Mouse (Mus musculus) midbrain, postnatal 0 days (tissue): Measurements from ENCODE around the gene Snta1. TPM values are rescaled to one million over a fixed set of nuclear protein-coding genes. Genes with fewer than 3 reads are reported as not detected.

ENCODE experiments used
- ATAC-seq: fragments of 200-750 bp; cut with Nextera tagmentation; 2 replicates; pipeline ENCODE4 v1.8.0; 2017; ENCODE audit warnings: moderate number of reproducible peaks, mild to moderate bottlenecking, moderate TSS enrichment, moderate library complexity; ENCODE audit not compliant: low FRiP score
- DNase-seq: peaks from one replicate; pipeline ENCODE4 v3.0.0-alpha.2; 2015; ENCODE audit warnings: low spot score
- H3K27ac ChIP-seq: fragments of 300-500 bp; sonication (generic); 2 replicates; pipeline ENCODE4 v1.5.1; 2014; ENCODE audit warnings: low read depth, mild to moderate bottlenecking, low read length, mixed read lengths
- H3K27me3 ChIP-seq: fragments of 300-500 bp; sonication (generic); 2 replicates; pipeline ENCODE4 v1.6.1; 2014; ENCODE audit warnings: low read length, control low read depth, mixed read lengths; ENCODE audit not compliant: insufficient read depth
- H3K36me3 ChIP-seq: fragments of 300-500 bp; sonication (generic); 2 replicates; pipeline ENCODE4 v1.6.1; 2014; ENCODE audit warnings: low read length, control low read depth, mixed read lengths; ENCODE audit not compliant: insufficient read depth
- H3K4me1 ChIP-seq: fragments of 300-500 bp; sonication (generic); 2 replicates; pipeline ENCODE4 v1.6.1; 2014; ENCODE audit warnings: mild to moderate bottlenecking, control low read depth, antibody characterized with exemption, low read length, mixed read lengths; ENCODE audit not compliant: insufficient read depth
- H3K4me2 ChIP-seq: fragments of 300-500 bp; sonication (generic); 2 replicates; pipeline ENCODE4 v1.6.1; 2014; ENCODE audit warnings: low read depth, mild to moderate bottlenecking, low read length, mixed read lengths; ENCODE audit not compliant: poor library complexity, severe bottlenecking
- H3K4me3 ChIP-seq: fragments of 300-500 bp; sonication (generic); 2 replicates; pipeline ENCODE4 v1.5.1; 2014; ENCODE audit warnings: low read depth, mild to moderate bottlenecking, low read length, moderate library complexity
- H3K9ac ChIP-seq: fragments of 300-500 bp; sonication (generic); replicated peaks from 2 replicates; pipeline ENCODE4 v1.6.1; 2014; ENCODE audit warnings: mild to moderate bottlenecking, low read length, moderate library complexity, mixed read lengths; ENCODE audit not compliant: poor library complexity, severe bottlenecking
- H3K9me3 ChIP-seq: fragments of 300-500 bp; sonication (generic); 2 replicates; pipeline ENCODE4 v1.6.1; 2016; ENCODE audit warnings: low read length, control low read depth
- CTCF ChIP-seq: IDR thresholded peaks from 2 replicates; pipeline ENCODE4 v1.5.1; 2016; ENCODE audit warnings: antibody characterized with exemption, mild to moderate bottlenecking
- WGBS: fragments of 180-500 bp; shearing (Covaris S2); extraction: QIAGEN DNeasy Blood & Tissue Kit; methylation state at CpG from one replicate; pipeline ENCODE4 v1.1.7; 2014; 5-methylcytosine and 5-hydroxymethylcytosine counted together
- polyA plus RNA-seq: library from polyadenylated mRNA; unstranded; fragments of >200 nt; fragmentation: Nextera tagmentation; extraction: Ambion mirVana; gene quantifications from 2 replicates; pipeline ENCODE4 v1.2.1, GENCODE M21; 2015
- total RNA-seq: library from RNA; depleted of rRNA; stranded (reverse); fragments of >200 nt; gene quantifications from 2 replicates; pipeline ENCODE4 v1.2.3, GENCODE M21; 2014

The Snta1 gene
- total and polyA plus RNA-seq, 2 experiments from 2014 or later: 15.8 to 32.0 TPM

- no peak overlapping the region for H3K4me2 ChIP-seq
- no peak overlapping the region for H3K27ac ChIP-seq
- H3K4me3 ChIP-seq: no peak overlapping the region
- DNase-seq: no peak
- no peaks in the 10 kb centered on the region for H3K27me3 ChIP-seq
- no peak for ATAC-seq
- 59% methylated on average over 9 of the region's 9 CpGs for WGBS
- TF ChIP-seq CTCF: peak; percentile 11; the same call in 1 of the 2 replicates
- no peaks in the 10 kb centered on the region for H3K4me1 ChIP-seq
- no peaks in the 10 kb centered on the region for H3K9me3 ChIP-seq
- H3K9ac ChIP-seq: no peak overlapping the region
- no peaks in the 10 kb centered on the region for H3K36me3 ChIP-seq
These were observed 12.0 kb upstream of the Snta1 start for GRCm38 (mm10) chr2:154419631-154420515.

GRCm38 (mm10) chr2:154418001-154418400 lies 10.1 kb upstream of the Snta1 start:
- no peak for ATAC-seq
- no peak overlapping the region for H3K4me3 ChIP-seq

DNA sequence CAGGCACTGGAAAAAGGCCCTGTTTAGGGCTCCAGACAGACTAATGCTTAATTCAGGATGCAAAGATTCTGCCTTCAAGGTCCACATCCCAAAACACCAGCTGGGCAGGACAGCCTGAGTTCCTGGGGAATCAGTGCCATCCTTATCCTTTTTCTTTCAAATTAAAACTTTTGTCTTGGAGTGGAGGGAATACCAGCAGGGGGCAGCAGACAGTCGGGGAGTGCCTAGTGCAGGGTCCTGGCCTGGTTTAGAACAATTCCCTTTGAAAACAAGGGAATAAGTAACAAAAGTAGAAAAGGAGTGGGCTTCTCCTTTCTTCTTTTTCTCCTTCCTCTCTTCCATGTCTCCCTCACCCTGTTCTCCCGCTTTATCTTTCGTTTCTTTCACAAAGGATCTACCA lies 9.2 kb upstream of the Snta1 start:
- DNase-seq (peak; percentile 78), ATAC-seq (no peak)
- Histone ChIP-seq H3K9me3 (no peaks in the 10 kb centered on the region), H3K4me2 (no peak overlapping the region), H3K4me3 (no peak overlapping the region), H3K27me3 (no peaks in the 10 kb centered on the region), H3K4me1 (no peaks in the 10 kb centered on the region), H3K36me3 (no peaks in the 10 kb centered on the region), H3K9ac (no peak overlapping the region), H3K27ac (no peak overlapping the region)
- 4% methylated on average over 3 of the region's 3 CpGs for WGBS
- peak; percentile 86 for TF ChIP-seq CTCF

More at GRCm38 (mm10) chr2:154418001-154418400, 10.1 kb upstream of the Snta1 start:
- Histone ChIP-seq H3K4me2 (no peak overlapping the region), H3K27me3 (no peaks in the 10 kb centered on the region), H3K4me1 (no peaks in the 10 kb centered on the region), H3K27ac (no peak overlapping the region), H3K36me3 (no peaks in the 10 kb centered on the region), H3K9me3 (no peaks in the 10 kb centered on the region), H3K9ac (no peak overlapping the region)
- TF ChIP-seq CTCF: no peak
- 97% methylated on average over 7 of the region's 7 CpGs for WGBS
- no peak for DNase-seq

- no peak overlapping the region for H3K9ac ChIP-seq
- peak; percentile 81 for DNase-seq
- no peak for ATAC-seq
- no peaks in the 10 kb centered on the region; the same call in 1 of the 2 replicates for H3K27me3 ChIP-seq
- no peak overlapping the region for H3K27ac ChIP-seq
- no peak overlapping the region for H3K4me3 ChIP-seq
- no peak overlapping the region for H3K4me2 ChIP-seq
- 65% methylated on average over 7 of the region's 7 CpGs for WGBS
- H3K36me3 ChIP-seq: no peaks in the 10 kb centered on the region
- H3K4me1 ChIP-seq: peaks cover 1% of the 10 kb centered on the region; the same call in 1 of the 2 replicates
- H3K9me3 ChIP-seq: no peaks in the 10 kb centered on the region
- TF ChIP-seq CTCF: peak; percentile 84
These were observed 4.2 kb upstream of the Snta1 start for GRCm38 (mm10) chr2:154412018-154412666.

GRCm38 (mm10) chr2:154410355-154410754 lies 2.5 kb upstream of the Snta1 start:
- DNase-seq (peak; percentile 75), ATAC-seq (no peak)
- 64% methylated on average over 2 of the region's 2 CpGs for WGBS
- H3K9me3 ChIP-seq: no peaks in the 10 kb centered on the region
- H3K4me3 ChIP-seq: no peak overlapping the region
- H3K4me1 ChIP-seq: peaks cover 12% of the 10 kb centered on the region; the same call in 1 of the 2 replicates
- no peaks in the 10 kb centered on the region for H3K36me3 ChIP-seq
- no peak overlapping the region for H3K27ac ChIP-seq
- no peak for TF ChIP-seq CTCF
- H3K4me2 ChIP-seq: no peak overlapping the region
- H3K27me3 ChIP-seq: no peaks in the 10 kb centered on the region; the same call in 1 of the 2 replicates
- H3K9ac ChIP-seq: no peak overlapping the region
